Mouse (Mus musculus) spleen, adult 2 months (tissue): ENCODE data around the gene Gadd45b.

ENCODE experiments used
- CTCF ChIP-seq: fragments of 200-500 bp; IDR thresholded peaks from 2 replicates; pipeline ENCODE4 v1.5.1; 2011; ENCODE audit warnings: mild to moderate bottlenecking, inconsistent platforms; ENCODE audit not compliant: insufficient read depth, insufficient read length, insufficient replicate concordance; ENCODE audit errors: extremely low read depth
- POLR2A ChIP-seq: fragments of 200-500 bp; IDR thresholded peaks from 2 replicates; pipeline ENCODE4 v1.6.1; 2011; ENCODE audit warnings: low read depth, low read length, inconsistent platforms

GRCm38 (mm10) chr10:80897861-80898510 lies 31.9 kb upstream of the Gadd45b start:
- TF ChIP-seq POLR2A (no peak), CTCF (no peak)
